Mouse (Mus musculus) heart, postnatal 0 days (tissue): ENCODE data around the gene Actc1.

Experiments used
- CTCF ChIP-seq: IDR thresholded peaks from 2 replicates; pipeline ENCODE4 v1.5.1; 2016; ENCODE audit warnings: antibody characterized with exemption, control low read depth, low read depth
- EP300 ChIP-seq: IDR thresholded peaks from 2 replicates; pipeline ENCODE4 v1.6.1; 2016; ENCODE audit warnings: antibody characterized with exemption, low read depth

GRCm38 (mm10) chr2:114071876-114072275 is 18.5 kb upstream of the Actc1 start:
- TF ChIP-seq CTCF = no peak
- peak; percentile 45; the same call in 1 of the 2 replicates for TF ChIP-seq EP300
